Mouse (Mus musculus) limb, embryonic 13.5 days (tissue): ENCODE results near the gene Cnst. TPM values are rescaled to one million over a fixed set of nuclear protein-coding genes. Genes with fewer than 3 reads are reported as not detected.

Experiments
- ATAC-seq: fragments of 200-750 bp; cut with Nextera tagmentation; 2 replicates; pipeline ENCODE4 v1.8.0; 2017; ENCODE audit warnings: low read depth, moderate number of reproducible peaks, moderate TSS enrichment; ENCODE audit not compliant: low FRiP score
- H3K27ac ChIP-seq: fragments of 300-500 bp; sonication (generic); 2 replicates; pipeline ENCODE4 v1.5.1; 2015; ENCODE audit warnings: inconsistent platforms, mild to moderate bottlenecking, moderate library complexity
- H3K27me3 ChIP-seq: fragments of 300-500 bp; sonication (generic); 2 replicates; pipeline ENCODE4 v1.6.1; 2015; ENCODE audit warnings: mild to moderate bottlenecking, inconsistent platforms
- H3K36me3 ChIP-seq: fragments of 300-500 bp; sonication (generic); 2 replicates; pipeline ENCODE4 v1.6.1; 2015; ENCODE audit warnings: inconsistent platforms, mild to moderate bottlenecking, moderate library complexity
- H3K4me1 ChIP-seq: fragments of 300-500 bp; sonication (generic); 2 replicates; pipeline ENCODE4 v1.6.1; 2015; ENCODE audit warnings: inconsistent platforms
- H3K4me2 ChIP-seq: fragments of 300-500 bp; sonication (generic); replicated peaks from 2 replicates; pipeline ENCODE4 v1.6.1; 2015; ENCODE audit warnings: inconsistent platforms, mild to moderate bottlenecking, moderate library complexity
- H3K4me3 ChIP-seq: fragments of 300-500 bp; sonication (generic); 2 replicates; pipeline ENCODE4 v1.5.1; 2015; ENCODE audit warnings: moderate library complexity, mild to moderate bottlenecking, inconsistent platforms
- H3K9ac ChIP-seq: fragments of 300-500 bp; sonication (generic); 2 replicates; pipeline ENCODE4 v1.6.1; 2015; ENCODE audit warnings: mild to moderate bottlenecking, inconsistent platforms
- H3K9me3 ChIP-seq: fragments of 300-500 bp; sonication (generic); 2 replicates; pipeline ENCODE4 v1.6.1; 2016; ENCODE audit warnings: inconsistent platforms
- whole genome bisulfite sequencing: fragments of 180-500 bp; shearing (Covaris S2); methylation state at CpG from one replicate; pipeline ENCODE4 v1.1.7; 2015; 5-methylcytosine and 5-hydroxymethylcytosine counted together
- polyA plus RNA-seq: library from polyadenylated mRNA; unstranded; fragments of >200 nt; fragmentation: Nextera tagmentation; extraction: Ambion mirVana; gene quantifications from 2 replicates; pipeline ENCODE4 v1.2.1, GENCODE M21; 2015

Gene Cnst
- polyA plus RNA-seq, 1 experiment from 2014 or later, result 18.6 TPM

GRCm38 (mm10) chr1:179539887-179540286 is 6.3 kb upstream of the Cnst start:
- no peaks in the 10 kb centered on the region for H3K9me3 ChIP-seq
- no peaks in the 10 kb centered on the region for H3K27me3 ChIP-seq
- no peak overlapping the region for H3K4me2 ChIP-seq
- H3K4me3 ChIP-seq, result no peak overlapping the region
- ATAC-seq, result no peak
- WGBS, result 66% methylated on average over 3 of the region's 3 CpGs
- H3K4me1 ChIP-seq, result peaks cover 15% of the 10 kb centered on the region
- no peak overlapping the region for H3K27ac ChIP-seq
- H3K9ac ChIP-seq, result no peak overlapping the region
- peaks cover 33% of the 10 kb centered on the region for H3K36me3 ChIP-seq

GRCm38 (mm10) chr1:179541502-179541901 is 4.7 kb upstream of the Cnst start:
- no peaks in the 10 kb centered on the region for H3K9me3 ChIP-seq
- H3K27me3 ChIP-seq, result no peaks in the 10 kb centered on the region
- no peak overlapping the region for H3K27ac ChIP-seq
- no peak overlapping the region for H3K9ac ChIP-seq
- peaks cover 21% of the 10 kb centered on the region for H3K4me1 ChIP-seq
- H3K4me2 ChIP-seq, result no peak overlapping the region
- H3K4me3 ChIP-seq, result no peak overlapping the region
- ATAC-seq, result no peak
- H3K36me3 ChIP-seq, result peaks cover 25% of the 10 kb centered on the region
- 62% methylated on average over 3 of the region's 3 CpGs for WGBS

GRCm38 (mm10) chr1:179546551-179546917 is 364 bp downstream of the Cnst start:
- Histone ChIP-seq H3K9me3 (no peaks in the 10 kb centered on the region), H3K4me2 (peak overlapping the region; percentile 70), H3K9ac (peak overlapping the region; percentile 80), H3K36me3 (peaks cover under 1% of the 10 kb centered on the region; the same call in 1 of the 2 replicates), H3K27me3 (no peaks in the 10 kb centered on the region), H3K27ac (peak overlapping the region; percentile 77), H3K4me3 (peak overlapping the region; percentile 77), H3K4me1 (peaks cover 26% of the 10 kb centered on the region)
- peak; percentile 88 for ATAC-seq
- under 1% methylated on average over 41 of the region's 44 CpGs for whole genome bisulfite sequencing

- Histone ChIP-seq H3K36me3 (no peaks in the 10 kb centered on the region), H3K9ac (peak overlapping the region; percentile 80), H3K4me1 (peaks cover 26% of the 10 kb centered on the region), H3K4me3 (peak overlapping the region; percentile 77), H3K4me2 (peak overlapping the region; percentile 70), H3K27me3 (no peaks in the 10 kb centered on the region), H3K27ac (peak overlapping the region; percentile 33; the same call in 1 of the 2 replicates), H3K9me3 (no peaks in the 10 kb centered on the region)
- ATAC-seq, result no peak
- 13% methylated on average over 5 of the region's 5 CpGs for WGBS
Measured at GRCm38 (mm10) chr1:179547176-179547575, 1.0 kb downstream of the Cnst start.

- peak overlapping the region; percentile 70; the same call in 1 of the 2 replicates for H3K4me2 ChIP-seq
- no peak overlapping the region for H3K4me3 ChIP-seq
- H3K9me3 ChIP-seq, result no peaks in the 10 kb centered on the region
- H3K4me1 ChIP-seq, result peaks cover 26% of the 10 kb centered on the region
- H3K36me3 ChIP-seq, result no peaks in the 10 kb centered on the region
- no peak overlapping the region for H3K27ac ChIP-seq
- WGBS, result 78% methylated on average over 11 of the region's 11 CpGs
- ATAC-seq, result no peak
- no peaks in the 10 kb centered on the region for H3K27me3 ChIP-seq
- H3K9ac ChIP-seq, result peak overlapping the region; percentile 43; the same call in 1 of the 2 replicates
Measured at GRCm38 (mm10) chr1:179548220-179548619, 2.0 kb downstream of the Cnst start.

- Histone ChIP-seq H3K9ac (no peak overlapping the region), H3K9me3 (no peaks in the 10 kb centered on the region), H3K4me3 (no peak overlapping the region), H3K4me1 (peaks cover 26% of the 10 kb centered on the region), H3K27ac (no peak overlapping the region), H3K4me2 (no peak overlapping the region), H3K27me3 (no peaks in the 10 kb centered on the region), H3K36me3 (no peaks in the 10 kb centered on the region)
- 92% methylated on average over 5 of the region's 5 CpGs for WGBS
- no peak for ATAC-seq
Measured at GRCm38 (mm10) chr1:179548996-179549752, 3.0 kb downstream of the Cnst start.

- no peak for ATAC-seq
- H3K36me3 ChIP-seq, result no peaks in the 10 kb centered on the region
- 90% methylated on average over 3 of the region's 3 CpGs for WGBS
Measured at GRCm38 (mm10) chr1:179551336-179551735, 5.2 kb downstream of the Cnst start.

GRCm38 (mm10) chr1:179551921-179552320 is 5.8 kb downstream of the Cnst start:
- H3K9me3 ChIP-seq, result no peaks in the 10 kb centered on the region
- no peak overlapping the region for H3K9ac ChIP-seq
- H3K36me3 ChIP-seq, result no peaks in the 10 kb centered on the region
- 85% methylated on average over 4 of the region's 4 CpGs for WGBS
- H3K27me3 ChIP-seq, result no peaks in the 10 kb centered on the region
- H3K4me2 ChIP-seq, result no peak overlapping the region
- no peak overlapping the region for H3K4me3 ChIP-seq
- H3K4me1 ChIP-seq, result peaks cover 14% of the 10 kb centered on the region
- ATAC-seq, result no peak
- no peak overlapping the region for H3K27ac ChIP-seq

More at GRCm38 (mm10) chr1:179551336-179551735, 5.2 kb downstream of the Cnst start:
- Histone ChIP-seq H3K4me3 (no peak overlapping the region), H3K9me3 (no peaks in the 10 kb centered on the region), H3K4me1 (peaks cover 14% of the 10 kb centered on the region), H3K4me2 (no peak overlapping the region), H3K27me3 (no peaks in the 10 kb centered on the region), H3K27ac (no peak overlapping the region), H3K9ac (no peak overlapping the region)

- ATAC-seq, result no peak
- 58% methylated on average over 7 of the region's 7 CpGs for WGBS
- Histone ChIP-seq H3K27me3 (no peaks in the 10 kb centered on the region), H3K9ac (no peak overlapping the region), H3K27ac (no peak overlapping the region), H3K4me1 (peaks cover 8% of the 10 kb centered on the region), H3K36me3 (no peaks in the 10 kb centered on the region), H3K4me3 (no peak overlapping the region), H3K4me2 (no peak overlapping the region), H3K9me3 (no peaks in the 10 kb centered on the region)
Measured at GRCm38 (mm10) chr1:179552751-179553150, 6.6 kb downstream of the Cnst start.

GRCm38 (mm10) chr1:179553197-179553948 is 7.2 kb downstream of the Cnst start:
- Histone ChIP-seq H3K4me3 (no peak overlapping the region), H3K4me2 (no peak overlapping the region), H3K4me1 (peaks cover 1% of the 10 kb centered on the region), H3K9ac (no peak overlapping the region), H3K36me3 (no peaks in the 10 kb centered on the region), H3K27ac (no peak overlapping the region), H3K9me3 (no peaks in the 10 kb centered on the region), H3K27me3 (no peaks in the 10 kb centered on the region)
- no peak for ATAC-seq
- WGBS, result 72% methylated on average over 5 of the region's 5 CpGs

GRCm38 (mm10) chr1:179553949-179554347 is 7.8 kb downstream of the Cnst start:
- Histone ChIP-seq H3K4me3 (no peak overlapping the region), H3K4me1 (no peaks in the 10 kb centered on the region), H3K4me2 (no peak overlapping the region), H3K36me3 (no peaks in the 10 kb centered on the region), H3K9ac (no peak overlapping the region), H3K27ac (no peak overlapping the region), H3K27me3 (no peaks in the 10 kb centered on the region), H3K9me3 (no peaks in the 10 kb centered on the region)
- WGBS, result 81% methylated on average over 4 of the region's 4 CpGs
- ATAC-seq, result no peak

- Histone ChIP-seq H3K4me2 (no peak overlapping the region), H3K9ac (no peak overlapping the region), H3K36me3 (no peaks in the 10 kb centered on the region), H3K9me3 (no peaks in the 10 kb centered on the region), H3K4me3 (no peak overlapping the region), H3K27me3 (no peaks in the 10 kb centered on the region), H3K27ac (no peak overlapping the region), H3K4me1 (peaks cover 5% of the 10 kb centered on the region; the same call in 1 of the 2 replicates)
- WGBS, result 91% methylated on average over 3 of the region's 3 CpGs
- ATAC-seq, result no peak
Measured at GRCm38 (mm10) chr1:179556921-179557320, 10.8 kb downstream of the Cnst start.
